Mouse (Mus musculus) liver, embryonic 15.5 days (tissue): ENCODE results near the gene Kctd6. TPM values are rescaled to one million over a fixed set of nuclear protein-coding genes. Genes with fewer than 3 reads are reported as not detected.
A peak's percentile ranks its signal among the peaks of the same experiment; 100 is the strongest.

Experiments
- ATAC-seq: fragments of 200-750 bp; cut with Nextera tagmentation; 2 replicates; pipeline ENCODE4 v1.8.0; 2017; ENCODE audit warnings: moderate number of reproducible peaks, mild to moderate bottlenecking, moderate library complexity; ENCODE audit not compliant: insufficient read depth
- H3K27ac ChIP-seq: fragments of 300-500 bp; sonication (generic); replicated peaks from 2 replicates; pipeline ENCODE4 v1.5.1; 2015; ENCODE audit warnings: mild to moderate bottlenecking, inconsistent platforms
- H3K27me3 ChIP-seq: fragments of 300-500 bp; sonication (generic); 2 replicates; pipeline ENCODE4 v1.6.1; 2015; ENCODE audit warnings: mild to moderate bottlenecking, inconsistent platforms
- H3K36me3 ChIP-seq: fragments of 300-500 bp; sonication (generic); replicated peaks from 2 replicates; pipeline ENCODE4 v1.6.1; 2015; ENCODE audit warnings: moderate library complexity, mild to moderate bottlenecking, inconsistent platforms
- H3K4me1 ChIP-seq: fragments of 300-500 bp; sonication (generic); replicated peaks from 2 replicates; pipeline ENCODE4 v1.6.1; 2015; ENCODE audit warnings: inconsistent platforms
- H3K4me2 ChIP-seq: fragments of 300-500 bp; sonication (generic); 2 replicates; pipeline ENCODE4 v1.6.1; 2015; ENCODE audit warnings: moderate library complexity, mild to moderate bottlenecking, inconsistent platforms
- H3K4me3 ChIP-seq: fragments of 300-500 bp; sonication (generic); replicated peaks from 2 replicates; pipeline ENCODE4 v1.5.1; 2015; ENCODE audit warnings: mild to moderate bottlenecking, inconsistent platforms
- H3K9ac ChIP-seq: fragments of 300-500 bp; sonication (generic); 2 replicates; pipeline ENCODE4 v1.6.1; 2015; ENCODE audit warnings: moderate library complexity, mild to moderate bottlenecking, inconsistent platforms
- H3K9me3 ChIP-seq: fragments of 300-500 bp; sonication (generic); replicated peaks from 2 replicates; pipeline ENCODE4 v1.6.1; 2016; ENCODE audit warnings: inconsistent platforms
- WGBS: fragments of 180-500 bp; shearing (Covaris S2); methylation state at CpG from one replicate; pipeline ENCODE4 v1.1.7; 2015; ENCODE audit warnings: mixed read lengths; ENCODE audit not compliant: insufficient replicate concordance; 5-methylcytosine and 5-hydroxymethylcytosine counted together
- polyA plus RNA-seq: library from polyadenylated mRNA; unstranded; fragments of >200 nt; fragmentation: Nextera tagmentation; extraction: Ambion mirVana; gene quantifications from 2 replicates; pipeline ENCODE4 v1.2.1, GENCODE M21; 2015

Kctd6 gene
- polyA plus RNA-seq, 1 experiment from 2014 or later = 6.0 TPM

- peak overlapping the region; percentile 93 for H3K4me2 ChIP-seq
- H3K36me3 ChIP-seq = no peaks in the 10 kb centered on the region
- H3K27ac ChIP-seq = peak overlapping the region; percentile 93; the same call in 1 of the 2 replicates
- no peaks in the 10 kb centered on the region for H3K27me3 ChIP-seq
- peaks cover 31% of the 10 kb centered on the region for H3K4me1 ChIP-seq
- ATAC-seq = no peak
- no peaks in the 10 kb centered on the region for H3K9me3 ChIP-seq
- WGBS = 20% methylated on average over 21 of the region's 21 CpGs
- peak overlapping the region; percentile 78 for H3K4me3 ChIP-seq
- peak overlapping the region; percentile 94; the same call in 1 of the 2 replicates for H3K9ac ChIP-seq
Measured at GRCm38 (mm10) chr14:8215208-8215778, 1.4 kb downstream of the Kctd6 start.

- Histone ChIP-seq H3K9ac (no peak overlapping the region), H3K4me1 (peaks cover 36% of the 10 kb centered on the region), H3K27ac (no peak overlapping the region), H3K36me3 (no peaks in the 10 kb centered on the region), H3K27me3 (no peaks in the 10 kb centered on the region), H3K4me2 (peak overlapping the region; percentile 93), H3K9me3 (no peaks in the 10 kb centered on the region), H3K4me3 (0 out of 2 replicates have a peak overlapping the region, but pooled peaks have one; percentile 78)
- ATAC-seq = no peak
- WGBS = 42% methylated on average over 5 of the region's 5 CpGs
Measured at GRCm38 (mm10) chr14:8216100-8216499, 2.2 kb downstream of the Kctd6 start.

- Histone ChIP-seq H3K4me2 (no peak overlapping the region), H3K4me3 (no peak overlapping the region), H3K27me3 (no peaks in the 10 kb centered on the region), H3K27ac (no peak overlapping the region), H3K4me1 (peaks cover 41% of the 10 kb centered on the region), H3K9ac (no peak overlapping the region), H3K36me3 (peaks cover 8% of the 10 kb centered on the region), H3K9me3 (no peaks in the 10 kb centered on the region)
- no peak for ATAC-seq
- 66% methylated on average over 7 of the region's 7 CpGs for WGBS
Measured at GRCm38 (mm10) chr14:8218238-8218637, 4.3 kb downstream of the Kctd6 start.

- no peaks in the 10 kb centered on the region for H3K9me3 ChIP-seq
- H3K36me3 ChIP-seq = peaks cover 8% of the 10 kb centered on the region
- H3K27ac ChIP-seq = no peak overlapping the region
- H3K4me2 ChIP-seq = no peak overlapping the region
- H3K27me3 ChIP-seq = no peaks in the 10 kb centered on the region
- no peak overlapping the region for H3K4me3 ChIP-seq
- H3K9ac ChIP-seq = no peak overlapping the region
- 70% methylated on average over 10 of the region's 10 CpGs for WGBS
- H3K4me1 ChIP-seq = peaks cover 41% of the 10 kb centered on the region
- no peak for ATAC-seq
Measured at GRCm38 (mm10) chr14:8218730-8219380, 4.9 kb downstream of the Kctd6 start.

- Histone ChIP-seq H3K36me3 (peaks cover 8% of the 10 kb centered on the region), H3K4me1 (peaks cover 45% of the 10 kb centered on the region), H3K9ac (no peak overlapping the region), H3K9me3 (no peaks in the 10 kb centered on the region), H3K4me2 (no peak overlapping the region), H3K4me3 (no peak overlapping the region), H3K27ac (no peak overlapping the region), H3K27me3 (no peaks in the 10 kb centered on the region)
- no peak for ATAC-seq
- WGBS = 79% methylated on average over 11 of the region's 11 CpGs
Measured at GRCm38 (mm10) chr14:8219876-8220275, 5.9 kb downstream of the Kctd6 start.

GRCm38 (mm10) chr14:8220306-8220705 lies 6.4 kb downstream of the Kctd6 start:
- Histone ChIP-seq H3K4me3 (no peak overlapping the region), H3K4me2 (no peak overlapping the region), H3K36me3 (peaks cover 8% of the 10 kb centered on the region), H3K4me1 (peaks cover 45% of the 10 kb centered on the region), H3K9ac (no peak overlapping the region), H3K9me3 (no peaks in the 10 kb centered on the region), H3K27ac (no peak overlapping the region), H3K27me3 (no peaks in the 10 kb centered on the region)
- 39% methylated on average over 7 of the region's 7 CpGs for WGBS
- ATAC-seq = peak; percentile 58; the same call in 1 of the 2 replicates

GRCm38 (mm10) chr14:8220912-8221311 lies 7.0 kb downstream of the Kctd6 start:
- H3K9ac ChIP-seq = no peak overlapping the region
- H3K4me3 ChIP-seq = no peak overlapping the region
- H3K27me3 ChIP-seq = no peaks in the 10 kb centered on the region
- ATAC-seq = peak; percentile 71
- no peaks in the 10 kb centered on the region for H3K9me3 ChIP-seq
- peak overlapping the region; percentile 45; the same call in 1 of the 2 replicates for H3K27ac ChIP-seq
- 45% methylated on average over 2 of the region's 2 CpGs for WGBS
- H3K4me2 ChIP-seq = no peak overlapping the region
- peaks cover 8% of the 10 kb centered on the region for H3K36me3 ChIP-seq
- H3K4me1 ChIP-seq = peaks cover 42% of the 10 kb centered on the region

GRCm38 (mm10) chr14:8222561-8222960 lies 8.6 kb downstream of the Kctd6 start:
- 88% methylated on average over 16 of the region's 16 CpGs for WGBS

GRCm38 (mm10) chr14:8223506-8224293 lies 9.8 kb downstream of the Kctd6 start:
- peak overlapping the region; percentile 40 for H3K4me2 ChIP-seq
- peak; percentile 66 for ATAC-seq

More at GRCm38 (mm10) chr14:8222561-8222960, 8.6 kb downstream of the Kctd6 start:
- peaks cover 8% of the 10 kb centered on the region for H3K36me3 ChIP-seq
- no peaks in the 10 kb centered on the region for H3K27me3 ChIP-seq
- no peak overlapping the region for H3K27ac ChIP-seq
- peaks cover 35% of the 10 kb centered on the region for H3K4me1 ChIP-seq
- no peak overlapping the region for H3K4me2 ChIP-seq
- no peak overlapping the region for H3K9ac ChIP-seq
- H3K9me3 ChIP-seq = no peaks in the 10 kb centered on the region
- no peak for ATAC-seq
- H3K4me3 ChIP-seq = no peak overlapping the region

GRCm38 (mm10) chr14:8224805-8225204 lies 10.9 kb downstream of the Kctd6 start:
- WGBS = 60% methylated on average over 2 of the region's 2 CpGs
- no peak for ATAC-seq
- peaks cover 42% of the 10 kb centered on the region for H3K4me1 ChIP-seq
- H3K36me3 ChIP-seq = peaks cover 8% of the 10 kb centered on the region
- no peaks in the 10 kb centered on the region for H3K9me3 ChIP-seq
- no peak overlapping the region for H3K9ac ChIP-seq
- H3K27me3 ChIP-seq = no peaks in the 10 kb centered on the region
- H3K4me2 ChIP-seq = no peak overlapping the region
- no peak overlapping the region for H3K27ac ChIP-seq
- H3K4me3 ChIP-seq = no peak overlapping the region

More at GRCm38 (mm10) chr14:8223506-8224293, 9.8 kb downstream of the Kctd6 start:
- H3K4me1 ChIP-seq = peaks cover 35% of the 10 kb centered on the region
- 26% methylated on average over 10 of the region's 10 CpGs for WGBS
- no peak overlapping the region for H3K4me3 ChIP-seq
- H3K9me3 ChIP-seq = no peaks in the 10 kb centered on the region
- no peak overlapping the region for H3K9ac ChIP-seq
- H3K36me3 ChIP-seq = peaks cover 8% of the 10 kb centered on the region
- no peaks in the 10 kb centered on the region for H3K27me3 ChIP-seq
- 0 out of 2 replicates have a peak overlapping the region, but pooled peaks have one; percentile 19 for H3K27ac ChIP-seq
